18 mouse cellular contexts compared by ENCODE assay signal in the genomic region with DNA sequence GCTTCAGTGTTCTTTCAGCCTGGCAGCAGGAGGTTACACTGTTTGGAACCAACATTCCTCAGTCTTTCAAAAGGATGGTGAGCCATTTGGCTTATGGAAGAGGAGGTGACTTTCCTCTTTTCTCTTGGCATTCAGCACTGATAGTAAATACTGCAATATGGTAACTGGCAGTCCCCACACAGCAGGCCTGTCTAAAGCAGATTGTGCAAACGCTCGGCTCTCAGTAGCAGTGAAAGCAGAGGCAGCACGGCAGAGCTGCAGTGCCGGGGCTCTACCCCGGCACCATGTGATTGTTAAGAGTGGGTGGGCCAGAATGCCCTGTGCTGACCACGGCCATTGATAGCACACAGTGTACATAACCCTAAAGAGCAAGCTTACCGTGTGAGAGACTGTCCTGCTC. TPM values are rescaled to one million over a fixed set of nuclear protein-coding genes. Genes with fewer than 3 reads are reported as not detected.
DNase-seq lines count a peak whose midpoint lies in the region; ATAC-seq and TF ChIP-seq lines count a peak whose summit lies in the region.
"Had no signal": no experiment of that assay in that cellular context is flagged by ENCODE, and none has a peak within 500 bp of the region (broad histone marks: within the 10 kb centered on the region; RNA-seq: fewer than 3 reads in every experiment).

No protein-coding gene starts in this region.

- peak; percentile 26; the same call in 1 of the 2 replicates for ATAC-seq in forebrain, embryonic 14.5 days
- no peak for ATAC-seq in forebrain, embryonic 12.5 days (ENCODE audit: low FRiP score)

- peak overlapping the region; percentile 24; the same call in 1 of the 2 replicates for H3K27ac ChIP-seq in forebrain, embryonic 14.5 days (ENCODE audit: low read depth, low read length)
- H3K27ac ChIP-seq in forebrain, embryonic 12.5 days: no peak overlapping the region
- peak overlapping the region; percentile 57; the same call in 1 of the 2 replicates for H3K27ac ChIP-seq in layer of hippocampus, adult 2 months
- H3K27ac ChIP-seq: hindbrain, embryonic 15.5 days; stomach, embryonic 15.5 days had no signal

- no peak overlapping the region for H3K4me2 ChIP-seq in forebrain, embryonic 14.5 days (ENCODE audit: low read length)
- no peak overlapping the region for H3K4me2 ChIP-seq in forebrain, embryonic 12.5 days
- H3K4me2 ChIP-seq: hindbrain, embryonic 15.5 days; stomach, embryonic 15.5 days had no signal

- H3K9me3 ChIP-seq in forebrain, embryonic 14.5 days (replicated peaks; ENCODE audit: control insufficient read depth, low read length): no peaks in the 10 kb centered on the region
- no peaks in the 10 kb centered on the region for H3K9me3 ChIP-seq in forebrain, embryonic 12.5 days
- H3K9me3 ChIP-seq: hindbrain, embryonic 15.5 days; stomach, embryonic 15.5 days had no signal

- H3K4me1 ChIP-seq in forebrain, embryonic 14.5 days (ENCODE audit: control insufficient read depth, insufficient read depth, low read length): no peaks in the 10 kb centered on the region
- no peaks in the 10 kb centered on the region for H3K4me1 ChIP-seq in forebrain, embryonic 12.5 days
- H3K4me1 ChIP-seq: hindbrain, embryonic 15.5 days had no signal

- 84% methylated on average over 7 of the region's 7 CpGs for WGBS in forebrain, embryonic 14.5 days
- 86% methylated on average over 7 of the region's 7 CpGs for WGBS in forebrain, embryonic 12.5 days

- H3K4me3 ChIP-seq in forebrain, embryonic 14.5 days (ENCODE audit: low read depth, low read length): no peak overlapping the region
- H3K4me3 ChIP-seq in forebrain, embryonic 12.5 days (replicated peaks): no peak overlapping the region
- H3K4me3 ChIP-seq in layer of hippocampus, adult 2 months: no peak overlapping the region
- H3K4me3 ChIP-seq: hindbrain, embryonic 15.5 days; stomach, embryonic 15.5 days had no signal

- H3K27me3 ChIP-seq in forebrain, embryonic 14.5 days (replicated peaks; ENCODE audit: control insufficient read depth, insufficient read depth, low read length): no peaks in the 10 kb centered on the region
- H3K27me3 ChIP-seq in forebrain, embryonic 12.5 days: no peaks in the 10 kb centered on the region
- H3K27me3 ChIP-seq: hindbrain, embryonic 15.5 days; stomach, embryonic 15.5 days had no signal

- peak; percentile 37 for DNase-seq in forebrain, embryonic 14.5 days (ENCODE audit: low spot score)
- peak; percentile 48 to 62 for DNase-seq in right cerebral cortex, postnatal 10 days (ENCODE audit: low spot score in 2 of 2)
- no peak for DNase-seq in right cerebral cortex, postnatal 4 days
- DNase-seq in layer of hippocampus, adult 2 months (ENCODE audit: low spot score in 2 of 2): peak; percentile 62 to 69
- DNase-seq in retina, postnatal 1 day: no peak
- DNase-seq in embryo, embryonic 10 days (ENCODE audit: low spot score): no peak
- DNase-seq: gastrocnemius, postnatal 10 days; heart, postnatal 10 days; kidney, adult 2 months; kidney, postnatal 25 days; thymus, postnatal 36 days had no signal

- TF ChIP-seq CTCF in layer of hippocampus, adult 2 months (conservative IDR thresholded peaks at IDR 0.05): no peak

- H3K9ac ChIP-seq in forebrain, embryonic 14.5 days (ENCODE audit: low read length): no peak overlapping the region
- no peak overlapping the region for H3K9ac ChIP-seq in forebrain, embryonic 12.5 days
- H3K9ac ChIP-seq: hindbrain, embryonic 15.5 days; stomach, embryonic 15.5 days had no signal

- peaks cover 22% of the 10 kb centered on the region for H3K36me3 ChIP-seq in forebrain, embryonic 14.5 days (ENCODE audit: control insufficient read depth, insufficient read depth, low read length)
- H3K36me3 ChIP-seq in forebrain, embryonic 12.5 days (replicated peaks): peaks cover 41% of the 10 kb centered on the region
- H3K36me3 ChIP-seq: hindbrain, embryonic 15.5 days had no signal

RNA-seq across cellular contexts. Expression of a gene that starts 41.4 kb away (rescaled TPM):
- 1.3 and 1.5 TPM in 2 replicates for polyA plus RNA-seq in forebrain, embryonic 14.5 days (2014; fragmentation: Nextera tagmentation; extraction: Ambion mirVana)
- 3.5 and 4.0 TPM in 2 replicates for polyA plus RNA-seq in forebrain, embryonic 12.5 days (2016; fragmentation: Nextera tagmentation; extraction: Ambion mirVana)
- not detected for total RNA-seq in layer of hippocampus, adult 2 months (2021)
- total RNA-seq: heart, adult 8-10 months; left cerebral cortex, postnatal 10 days; liver, adult 2 months; megakaryocyte, adult 5-6 weeks had no signal
- polyA plus RNA-seq: liver, adult 2 months had no signal

RNA-seq across cellular contexts. Expression of a gene that starts 55.9 kb away (rescaled TPM):
- polyA plus RNA-seq in forebrain, embryonic 14.5 days (2014; fragmentation: Nextera tagmentation; extraction: Ambion mirVana): 1.8 and 2.4 TPM in 2 replicates
- polyA plus RNA-seq in forebrain, embryonic 12.5 days (2016; fragmentation: Nextera tagmentation; extraction: Ambion mirVana): 4.2 and 5.1 TPM in 2 replicates
- total RNA-seq in layer of hippocampus, adult 2 months (2021): 1 to 10 TPM; 3.0 to 3.2 TPM
- total RNA-seq: megakaryocyte, adult 5-6 weeks had no signal

Comparison
In these comparisons a context has a peak if more than half of its experiments do, and no peak if none do; other contexts are left out.
1. DNase-seq: peak in forebrain, embryonic 14.5 days (single experiment), right cerebral cortex, postnatal 10 days (2 of 2) and layer of hippocampus, adult 2 months (2 of 2); none in right cerebral cortex, postnatal 4 days (single experiment), retina, postnatal 1 day (single experiment) and embryo, embryonic 10 days (single experiment).